Mouse (Mus musculus): ENCODE results near the gene Pak2. TPM values are rescaled to one million over a fixed set of nuclear protein-coding genes. Genes with fewer than 3 reads are reported as not detected.

The Pak2 gene
- polyA plus RNA-seq, 1 experiment from 2014 or later, result 38.7 TPM

DNA sequence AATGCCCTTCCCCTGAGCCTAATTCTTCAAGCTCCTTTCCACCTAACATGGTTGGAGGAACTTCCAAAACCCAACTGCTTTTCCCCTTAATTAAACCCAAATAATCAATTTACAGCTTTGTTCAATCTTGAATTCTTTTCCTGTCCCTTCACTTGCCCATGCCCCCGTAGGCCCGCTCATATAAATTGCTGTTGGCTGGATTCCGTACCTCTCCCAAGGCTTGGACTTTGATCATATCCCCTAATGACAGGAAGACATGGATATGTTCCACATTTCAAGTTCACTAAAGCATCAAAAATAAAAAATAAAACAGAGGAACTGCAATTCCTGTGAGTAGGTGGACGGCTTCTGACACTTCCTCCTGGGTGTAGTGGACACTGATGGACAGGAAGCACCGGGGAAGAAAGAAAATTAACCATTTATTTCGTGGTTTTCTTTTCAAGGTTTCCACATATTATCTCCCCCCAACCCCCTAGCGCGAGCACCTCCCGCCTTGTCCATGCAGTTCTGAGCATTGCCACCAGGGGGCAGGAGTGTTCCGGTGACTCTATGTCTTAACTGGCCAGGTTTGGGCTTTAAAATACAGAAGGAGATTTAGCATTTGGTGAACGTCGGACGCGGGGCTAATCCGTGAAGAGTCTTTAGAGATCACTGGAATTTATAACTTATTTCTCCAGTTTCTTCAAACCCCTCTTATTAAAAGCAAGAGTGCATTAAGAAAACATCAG lies 36.0 kb upstream of the Pak2 start:
- no peaks in the 10 kb centered on the region for H3K27me3 ChIP-seq (ENCODE audit: control insufficient read depth, insufficient read depth, low read length)
- no peak overlapping the region for H3K27ac ChIP-seq (ENCODE audit: low read length)
- no peak overlapping the region for H3K4me3 ChIP-seq (replicated peaks; ENCODE audit: low read length)
- peak overlapping the region; percentile 23; the same call in 1 of the 2 replicates for H3K4me2 ChIP-seq (ENCODE audit: low read depth, low read length)
- ATAC-seq (ENCODE audit: insufficient read depth, low FRiP score), result peak; percentile 65; the same call in 1 of the 2 replicates
- 0 out of 2 replicates have a peak overlapping the region, but pooled peaks have one; percentile 16 for H3K9ac ChIP-seq (ENCODE audit: low read length)
- no peaks in the 10 kb centered on the region for H3K9me3 ChIP-seq (replicated peaks; ENCODE audit: control insufficient read depth, low read length)
- no peaks in the 10 kb centered on the region; the same call in 1 of the 2 replicates for H3K4me1 ChIP-seq (ENCODE audit: control insufficient read depth, insufficient read depth, low read length)
- H3K36me3 ChIP-seq (ENCODE audit: control insufficient read depth, insufficient read depth, low read length), result no peaks in the 10 kb centered on the region
- WGBS, result 16% methylated on average over 15 of the region's 15 CpGs

- Histone ChIP-seq H3K4me2 (ENCODE audit: low read depth, low read length) (no peak overlapping the region), H3K9me3 (replicated peaks; ENCODE audit: control insufficient read depth, low read length) (no peaks in the 10 kb centered on the region), H3K27me3 (ENCODE audit: control insufficient read depth, insufficient read depth, low read length) (no peaks in the 10 kb centered on the region), H3K9ac (ENCODE audit: low read length) (no peak overlapping the region), H3K27ac (ENCODE audit: low read length) (no peak overlapping the region; the same call in 1 of the 2 replicates), H3K36me3 (ENCODE audit: control insufficient read depth, insufficient read depth, low read length) (no peaks in the 10 kb centered on the region), H3K4me3 (replicated peaks; ENCODE audit: low read length) (no peak overlapping the region), H3K4me1 (ENCODE audit: control insufficient read depth, insufficient read depth, low read length) (no peaks in the 10 kb centered on the region; the same call in 1 of the 2 replicates)
- ATAC-seq (ENCODE audit: insufficient read depth, low FRiP score), result no peak
- 86% methylated on average over 10 of the region's 10 CpGs for WGBS
Observed at GRCm38 (mm10) chr16:32114406-32114805, 35.3 kb upstream of the Pak2 start.

DNA sequence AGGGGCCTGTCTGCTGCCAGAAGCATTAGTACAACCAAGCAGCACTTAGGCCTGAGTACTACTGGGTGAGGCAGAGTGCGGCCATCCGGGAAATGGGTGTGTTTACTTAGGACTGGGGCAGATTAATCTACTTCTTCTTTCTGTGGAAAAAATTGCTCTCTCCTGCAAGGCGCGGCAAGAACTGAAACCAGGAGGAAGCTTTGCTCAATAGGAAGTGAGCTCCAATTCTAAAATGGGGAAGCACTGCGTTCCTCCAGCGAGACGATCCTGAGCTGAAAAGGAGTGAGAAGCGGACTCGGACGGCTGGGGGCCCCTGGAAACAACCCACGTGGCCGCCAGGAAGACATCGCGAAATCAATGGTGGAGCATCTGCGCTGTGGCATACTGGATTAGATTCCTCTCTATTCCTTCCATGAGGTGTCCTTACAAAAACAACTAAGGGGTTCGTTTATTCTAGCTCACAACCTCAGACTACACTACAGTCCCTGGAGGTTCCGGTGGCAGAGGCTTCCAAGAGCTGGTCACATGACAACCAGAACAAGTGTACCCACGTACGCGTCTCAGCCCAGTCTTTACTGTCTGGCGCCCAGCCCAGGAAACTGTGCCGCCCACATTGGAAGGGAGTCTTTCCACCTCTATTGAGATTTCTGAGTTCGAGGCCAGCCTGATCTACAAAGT lies 34.5 kb upstream of the Pak2 start:
- no peak overlapping the region for H3K4me2 ChIP-seq (ENCODE audit: low read depth, low read length)
- WGBS, result 58% methylated on average over 23 of the region's 23 CpGs

GRCm38 (mm10) chr16:32110951-32111699 lies 32.0 kb upstream of the Pak2 start:
- Histone ChIP-seq H3K9ac (ENCODE audit: low read length) (no peak overlapping the region), H3K4me3 (replicated peaks; ENCODE audit: low read length) (no peak overlapping the region), H3K27me3 (ENCODE audit: control insufficient read depth, insufficient read depth, low read length) (no peaks in the 10 kb centered on the region), H3K4me2 (ENCODE audit: low read depth, low read length) (no peak overlapping the region), H3K4me1 (ENCODE audit: control insufficient read depth, insufficient read depth, low read length) (no peaks in the 10 kb centered on the region; the same call in 1 of the 2 replicates), H3K27ac (ENCODE audit: low read length) (no peak overlapping the region), H3K36me3 (ENCODE audit: control insufficient read depth, insufficient read depth, low read length) (no peaks in the 10 kb centered on the region; the same call in 1 of the 2 replicates), H3K9me3 (replicated peaks; ENCODE audit: control insufficient read depth, low read length) (no peaks in the 10 kb centered on the region)
- no peak for ATAC-seq (ENCODE audit: insufficient read depth, low FRiP score)
- 74% methylated on average over 15 of the region's 15 CpGs for WGBS

More for the DNA sequence above, 34.5 kb upstream of the Pak2 start:
- Histone ChIP-seq H3K27ac (ENCODE audit: low read length) (peak overlapping the region; percentile 52; the same call in 1 of the 2 replicates), H3K27me3 (ENCODE audit: control insufficient read depth, insufficient read depth, low read length) (no peaks in the 10 kb centered on the region), H3K9ac (ENCODE audit: low read length) (peak overlapping the region; percentile 48; the same call in 1 of the 2 replicates), H3K4me1 (ENCODE audit: control insufficient read depth, insufficient read depth, low read length) (no peaks in the 10 kb centered on the region; the same call in 1 of the 2 replicates), H3K36me3 (ENCODE audit: control insufficient read depth, insufficient read depth, low read length) (no peaks in the 10 kb centered on the region), H3K4me3 (replicated peaks; ENCODE audit: low read length) (no peak overlapping the region), H3K9me3 (replicated peaks; ENCODE audit: control insufficient read depth, low read length) (no peaks in the 10 kb centered on the region)
- ATAC-seq (ENCODE audit: insufficient read depth, low FRiP score), result peak; percentile 35; the same call in 1 of the 2 replicates

DNA sequence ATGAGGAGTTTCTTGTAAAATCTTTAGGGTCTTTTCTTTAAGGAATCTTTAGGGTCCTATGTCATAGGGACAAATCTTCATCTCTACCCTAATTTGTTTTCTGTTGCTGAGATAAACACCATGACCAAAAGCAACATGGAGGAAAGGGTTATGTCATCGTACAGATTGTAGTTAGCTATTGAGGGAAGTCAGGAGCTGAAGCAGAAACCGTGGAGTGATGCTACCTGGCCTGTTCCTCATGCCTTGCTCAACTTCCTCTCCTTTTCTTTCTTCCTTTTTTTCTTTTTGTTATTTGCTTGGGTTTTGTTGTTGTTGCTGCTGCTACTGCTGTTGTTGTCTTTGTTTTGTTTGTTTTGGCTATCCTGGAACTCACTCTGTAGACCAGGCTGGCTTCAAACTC lies 29.4 kb upstream of the Pak2 start:
- H3K9me3 ChIP-seq (replicated peaks; ENCODE audit: control insufficient read depth, low read length), result no peaks in the 10 kb centered on the region
- H3K27ac ChIP-seq (ENCODE audit: low read length), result no peak overlapping the region
- H3K4me2 ChIP-seq (ENCODE audit: low read depth, low read length), result no peak overlapping the region
- no peak for ATAC-seq (ENCODE audit: insufficient read depth, low FRiP score)
- H3K36me3 ChIP-seq (ENCODE audit: control insufficient read depth, insufficient read depth, low read length), result peaks cover 7% of the 10 kb centered on the region; the same call in 1 of the 2 replicates
- H3K9ac ChIP-seq (ENCODE audit: low read length), result no peak overlapping the region
- H3K4me3 ChIP-seq (replicated peaks; ENCODE audit: low read length), result no peak overlapping the region
- 91% methylated on average over 2 of the region's 2 CpGs for WGBS
- H3K4me1 ChIP-seq (ENCODE audit: control insufficient read depth, insufficient read depth, low read length), result no peaks in the 10 kb centered on the region
- no peaks in the 10 kb centered on the region for H3K27me3 ChIP-seq (ENCODE audit: control insufficient read depth, insufficient read depth, low read length)

GRCm38 (mm10) chr16:32108170-32108569 lies 29.0 kb upstream of the Pak2 start:
- H3K4me3 ChIP-seq (replicated peaks; ENCODE audit: low read length), result no peak overlapping the region
- H3K9me3 ChIP-seq (replicated peaks; ENCODE audit: control insufficient read depth, low read length), result no peaks in the 10 kb centered on the region
- WGBS, result 72% methylated on average over 7 of the region's 7 CpGs
- ATAC-seq (ENCODE audit: insufficient read depth, low FRiP score), result no peak
- no peak overlapping the region for H3K9ac ChIP-seq (ENCODE audit: low read length)
- no peaks in the 10 kb centered on the region for H3K4me1 ChIP-seq (ENCODE audit: control insufficient read depth, insufficient read depth, low read length)
- H3K36me3 ChIP-seq (ENCODE audit: control insufficient read depth, insufficient read depth, low read length), result peaks cover 7% of the 10 kb centered on the region; the same call in 1 of the 2 replicates
- H3K27me3 ChIP-seq (ENCODE audit: control insufficient read depth, insufficient read depth, low read length), result no peaks in the 10 kb centered on the region
- H3K4me2 ChIP-seq (ENCODE audit: low read depth, low read length), result no peak overlapping the region
- no peak overlapping the region for H3K27ac ChIP-seq (ENCODE audit: low read length)

- H3K9ac ChIP-seq (ENCODE audit: low read length), result no peak overlapping the region
- H3K27ac ChIP-seq (ENCODE audit: low read length), result no peak overlapping the region
- no peaks in the 10 kb centered on the region for H3K9me3 ChIP-seq (replicated peaks; ENCODE audit: control insufficient read depth, low read length)
- H3K27me3 ChIP-seq (ENCODE audit: control insufficient read depth, insufficient read depth, low read length), result no peaks in the 10 kb centered on the region
- peaks cover 7% of the 10 kb centered on the region; the same call in 1 of the 2 replicates for H3K36me3 ChIP-seq (ENCODE audit: control insufficient read depth, insufficient read depth, low read length)
- H3K4me3 ChIP-seq (replicated peaks; ENCODE audit: low read length), result no peak overlapping the region
- H3K4me1 ChIP-seq (ENCODE audit: control insufficient read depth, insufficient read depth, low read length), result no peaks in the 10 kb centered on the region
- 87% methylated on average over 12 of the region's 12 CpGs for WGBS
- H3K4me2 ChIP-seq (ENCODE audit: low read depth, low read length), result no peak overlapping the region
- ATAC-seq (ENCODE audit: insufficient read depth, low FRiP score), result no peak
Observed at GRCm38 (mm10) chr16:32107342-32108045, 28.4 kb upstream of the Pak2 start.

DNA sequence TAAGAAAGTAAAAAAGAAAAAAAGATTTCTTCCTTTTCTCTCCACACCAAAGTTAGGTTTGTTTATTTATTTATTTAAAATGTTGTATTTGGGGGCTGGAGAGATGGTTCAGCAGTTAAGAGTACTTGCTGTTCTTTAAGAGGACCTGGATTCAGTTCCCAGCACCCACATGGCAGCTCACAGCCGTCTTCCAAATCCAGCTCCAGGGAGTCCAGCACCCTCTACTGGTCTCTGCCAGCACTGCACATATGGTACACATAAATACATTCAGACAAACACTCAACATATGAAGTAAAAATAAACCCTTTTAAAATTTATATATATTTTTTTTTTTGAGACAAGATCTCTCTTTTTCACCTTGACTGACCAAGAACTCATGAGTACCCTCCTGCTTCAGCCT lies 26.6 kb upstream of the Pak2 start:
- H3K4me1 ChIP-seq (ENCODE audit: control insufficient read depth, insufficient read depth, low read length), result no peaks in the 10 kb centered on the region
- H3K36me3 ChIP-seq (ENCODE audit: control insufficient read depth, insufficient read depth, low read length), result peaks cover 7% of the 10 kb centered on the region; the same call in 1 of the 2 replicates
- H3K27ac ChIP-seq (ENCODE audit: low read length), result no peak overlapping the region
- H3K4me2 ChIP-seq (ENCODE audit: low read depth, low read length), result no peak overlapping the region
- H3K9ac ChIP-seq (ENCODE audit: low read length), result no peak overlapping the region
- WGBS, result 91% methylated on average over 1 of the region's 1 CpGs
- ATAC-seq (ENCODE audit: insufficient read depth, low FRiP score), result no peak
- no peak overlapping the region for H3K4me3 ChIP-seq (replicated peaks; ENCODE audit: low read length)
- H3K9me3 ChIP-seq (replicated peaks; ENCODE audit: control insufficient read depth, low read length), result no peaks in the 10 kb centered on the region
- H3K27me3 ChIP-seq (ENCODE audit: control insufficient read depth, insufficient read depth, low read length), result no peaks in the 10 kb centered on the region

Measured in stomach, embryonic 16.5 days (tissue).